Mouse (Mus musculus) frontal cortex, postnatal 14 days (tissue): Measurements from ENCODE around the gene Slc1a5.

Experiments used
- DNase-seq, 2 experiments: peaks; one replicate each; pipeline ENCODE4 v3.0.0; 2022; ENCODE audit warnings: low spot score in 2 of 2

Slc1a5 gene

DNA sequence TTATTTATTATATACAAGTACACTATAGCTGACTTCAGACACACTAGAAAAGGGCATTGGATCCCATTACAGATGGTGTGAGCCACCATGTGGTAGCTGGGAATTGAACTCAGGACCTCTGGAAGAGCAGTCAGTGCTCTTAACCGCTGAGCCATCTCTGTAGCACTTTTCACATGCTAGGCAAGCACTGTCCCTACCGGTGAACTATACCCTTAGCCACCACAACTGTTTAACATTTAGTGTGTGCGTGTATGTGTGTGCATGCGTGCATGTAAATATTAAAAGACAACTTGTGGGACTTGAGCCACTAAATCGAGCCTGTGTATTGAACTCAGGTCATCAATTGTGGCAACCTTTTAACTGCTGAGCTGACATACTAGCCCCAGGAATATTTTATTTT lies 65.6 kb downstream of the Slc1a5 start:
- no peak for DNase-seq

DNA sequence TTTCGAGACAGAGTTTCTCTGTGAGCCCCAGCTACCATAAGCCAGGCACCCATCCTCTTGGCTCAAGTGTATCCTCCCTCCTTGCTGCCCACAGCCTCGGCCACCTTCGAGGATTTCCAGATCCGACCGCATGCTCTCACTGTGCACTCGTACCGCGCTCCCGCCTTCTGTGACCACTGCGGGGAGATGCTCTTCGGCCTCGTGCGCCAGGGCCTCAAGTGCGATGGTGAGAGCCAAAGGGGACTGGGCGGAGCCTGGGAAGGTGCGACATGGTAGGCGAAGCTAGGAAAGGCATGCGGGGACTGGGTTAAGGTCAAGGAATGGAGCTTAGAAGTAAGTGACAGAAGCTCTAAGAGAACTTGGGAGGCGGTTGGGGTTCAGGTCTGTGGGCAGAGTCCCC lies 66.4 kb downstream of the Slc1a5 start:
- no peak for DNase-seq
